Mouse (Mus musculus): Measurements from ENCODE around the gene Muc1. TPM values are rescaled to one million over a fixed set of nuclear protein-coding genes. Genes with fewer than 3 reads are reported as not detected.

Muc1 gene
- 0.99 and 1.6 TPM in 2 replicates for polyA plus RNA-seq (2012; rRNA removed)

DNA sequence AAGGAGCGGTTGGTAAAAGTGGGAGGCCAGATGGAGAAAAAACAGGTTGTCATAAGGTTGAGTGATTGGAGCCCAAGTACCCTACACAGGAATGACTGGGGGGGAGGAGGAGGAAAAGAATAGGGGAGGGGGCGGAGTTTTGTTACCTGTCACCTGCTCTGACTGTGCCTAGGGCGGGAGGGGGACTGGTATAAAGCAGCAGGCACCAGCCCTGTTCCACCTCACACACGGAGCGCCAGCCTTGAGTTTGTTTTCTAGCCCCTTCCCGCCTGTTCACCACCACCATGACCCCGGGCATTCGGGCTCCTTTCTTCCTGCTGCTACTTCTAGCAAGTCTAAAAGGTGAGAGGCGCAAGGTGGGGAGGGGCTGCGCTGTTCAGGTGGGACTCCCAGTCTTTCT, at the start of gene Muc1:
Gene Muc1, plus strand, starts transcription at position 222 of the 400 bp plus-strand sequence.
- WGBS = 43% methylated on average over 10 of the region's 10 CpGs
- DNase-seq (ENCODE audit: low read depth, low spot score) = no peak

DNA sequence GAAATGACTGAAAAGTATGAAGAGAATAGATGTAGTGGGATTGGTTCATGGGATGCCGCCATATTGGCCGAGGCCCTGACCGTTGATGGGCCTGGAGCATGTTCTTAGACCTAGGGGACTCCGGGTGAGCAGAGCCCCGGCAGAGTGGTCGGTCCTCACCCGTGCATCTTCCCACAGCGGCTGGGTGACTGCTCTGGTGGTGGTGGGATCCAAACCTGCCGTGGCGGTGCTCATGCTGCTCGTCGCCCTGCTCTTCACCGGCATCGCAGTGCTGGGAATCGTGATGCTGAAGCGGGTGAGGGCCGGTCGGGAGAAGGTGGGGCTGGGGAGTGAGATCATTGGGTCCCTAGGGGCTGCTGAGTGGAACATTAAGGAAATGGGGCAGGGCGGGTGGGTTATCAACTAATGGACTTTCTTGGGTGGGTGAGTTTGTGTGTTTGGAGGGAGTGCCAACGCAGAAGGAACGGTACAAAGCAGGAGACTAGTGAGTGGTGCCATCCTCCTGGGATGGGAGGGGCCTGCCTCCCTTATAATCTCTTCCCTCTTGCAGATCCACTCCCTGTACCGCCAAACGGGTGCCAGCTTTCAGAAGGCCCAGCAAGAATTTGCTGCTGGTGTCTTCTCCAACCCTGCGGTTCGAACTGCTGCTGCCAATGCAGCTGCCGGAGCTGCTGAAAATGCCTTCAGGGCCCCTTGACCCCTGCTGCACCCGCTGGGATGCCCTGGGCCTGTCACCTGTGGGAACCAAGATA, 46.9 kb upstream of the Muc1 start:
- DNase-seq (ENCODE audit: low read depth, low spot score) = no peak
- 93% methylated on average over 27 of the region's 27 CpGs for WGBS

DNA sequence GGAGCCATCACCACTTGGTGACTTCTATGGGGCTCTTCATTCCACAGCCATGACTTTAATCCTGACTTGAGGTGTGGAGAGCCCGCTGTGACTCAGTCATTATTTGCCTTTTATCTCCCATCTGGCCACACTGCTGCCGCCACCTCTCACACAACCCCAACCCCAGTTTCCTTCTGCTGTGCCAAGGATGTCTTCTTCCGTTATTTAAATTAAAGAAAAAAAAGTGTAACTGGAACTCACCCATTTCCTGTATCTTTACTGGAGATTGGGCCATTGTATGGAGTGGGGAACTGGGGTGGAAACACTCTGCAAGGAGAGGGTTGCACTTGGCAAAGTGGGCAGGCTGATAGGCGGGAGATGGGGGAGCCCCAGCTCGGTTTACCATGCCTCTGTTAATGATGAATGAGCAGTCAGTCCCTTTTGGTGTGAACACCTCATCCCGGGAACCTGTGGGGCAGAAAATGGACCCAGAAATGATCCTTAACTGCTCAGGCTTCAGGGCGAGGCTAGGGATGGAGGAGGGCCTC, 46.3 kb upstream of the Muc1 start:
- 40% methylated on average over 7 of the region's 7 CpGs for WGBS
- no peak for DNase-seq (ENCODE audit: low read depth, low spot score)

DNA sequence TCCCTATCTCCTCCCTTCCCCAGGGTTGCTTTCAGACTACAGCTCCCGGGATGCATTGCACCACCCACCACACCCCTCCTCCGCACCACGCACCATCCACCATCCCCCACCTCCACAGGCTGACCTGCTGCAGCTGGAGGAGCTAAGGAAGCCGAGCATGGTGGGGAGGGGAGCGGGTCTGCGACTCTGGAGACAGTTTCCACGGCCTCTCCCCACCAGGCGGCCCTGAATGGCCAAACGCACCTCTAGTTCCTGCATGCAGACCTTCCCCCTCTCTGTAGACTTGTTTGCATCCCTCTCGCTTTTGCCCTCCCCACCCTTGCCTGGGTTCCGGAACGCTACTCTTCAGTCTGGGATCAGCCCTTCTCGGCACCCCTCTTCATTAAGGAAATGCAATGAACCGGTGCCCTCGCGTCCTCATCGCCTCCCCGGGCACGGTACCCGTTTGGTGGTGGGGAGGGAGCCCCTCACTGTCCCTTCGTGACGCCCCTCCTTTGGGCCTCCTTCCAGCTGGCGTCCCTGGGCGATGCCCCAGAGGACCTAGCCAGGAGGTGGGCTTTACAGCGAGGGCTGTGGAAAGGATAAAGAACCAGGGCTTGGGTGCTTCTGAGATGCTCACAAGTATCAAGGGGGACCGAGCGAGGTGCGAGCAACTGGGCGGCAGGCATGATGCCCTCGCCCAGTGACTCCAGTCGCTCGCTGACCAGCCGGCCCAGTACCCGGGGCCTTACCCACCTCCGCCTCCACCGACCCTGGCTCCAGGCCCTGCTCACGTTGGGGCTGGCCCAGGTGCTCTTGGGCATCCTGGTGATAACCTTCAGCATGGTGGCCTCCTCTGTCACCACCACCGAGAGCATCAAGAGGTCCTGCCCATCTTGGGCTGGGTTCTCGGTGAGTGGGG, 45.5 kb upstream of the Muc1 start, which contains the start of gene Fam189b:
Gene Fam189b, plus strand, starts transcription at position 86 of the 901 bp plus-strand sequence.
- 8% methylated on average over 39 of the region's 39 CpGs for WGBS
- peak; percentile 56 for DNase-seq (ENCODE audit: low read depth, low spot score)

DNA sequence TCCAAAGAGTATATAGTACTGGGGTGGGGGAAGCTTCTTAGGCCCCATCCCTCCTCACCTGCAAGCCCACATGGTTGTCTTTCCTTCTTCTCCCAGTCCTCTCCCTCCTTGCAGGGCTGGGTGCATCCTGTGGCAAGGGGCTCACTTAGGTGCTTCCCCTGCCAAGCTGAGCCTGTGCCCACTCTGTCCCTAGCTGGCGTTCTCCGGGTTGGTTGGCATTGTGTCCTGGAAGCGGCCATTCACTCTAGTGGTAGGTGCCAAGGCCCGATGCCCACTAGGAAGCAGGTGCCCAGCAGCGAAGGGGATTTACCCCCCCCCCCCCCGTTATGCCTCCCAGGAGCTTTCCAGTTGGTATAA, 44.9 kb upstream of the Muc1 start:
- WGBS = 76% methylated on average over 6 of the region's 6 CpGs
- no peak for DNase-seq (ENCODE audit: low read depth, low spot score)

DNA sequence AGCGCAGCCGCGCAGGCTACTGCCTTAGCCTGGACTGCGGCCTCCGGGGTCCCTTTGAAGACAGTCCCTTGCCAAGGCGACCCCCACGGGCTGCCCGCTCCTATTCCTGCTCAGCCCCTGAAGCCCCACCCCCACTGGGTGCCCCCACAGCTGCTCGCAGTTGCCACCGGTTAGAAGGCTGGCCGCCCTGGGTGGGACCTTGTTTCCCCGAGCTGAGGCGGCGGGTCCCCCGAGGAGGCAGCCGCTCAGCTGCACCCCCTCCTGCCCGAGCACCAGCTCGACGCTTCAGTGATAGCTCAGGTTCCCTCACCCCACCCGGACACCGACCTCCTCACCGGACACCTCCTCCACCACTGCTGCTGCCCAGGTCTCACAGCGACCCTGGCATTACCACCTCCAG, 41.7 kb upstream of the Muc1 start:
- DNase-seq (ENCODE audit: low read depth, low spot score) = no peak
- WGBS = 72% methylated on average over 23 of the region's 23 CpGs

DNA sequence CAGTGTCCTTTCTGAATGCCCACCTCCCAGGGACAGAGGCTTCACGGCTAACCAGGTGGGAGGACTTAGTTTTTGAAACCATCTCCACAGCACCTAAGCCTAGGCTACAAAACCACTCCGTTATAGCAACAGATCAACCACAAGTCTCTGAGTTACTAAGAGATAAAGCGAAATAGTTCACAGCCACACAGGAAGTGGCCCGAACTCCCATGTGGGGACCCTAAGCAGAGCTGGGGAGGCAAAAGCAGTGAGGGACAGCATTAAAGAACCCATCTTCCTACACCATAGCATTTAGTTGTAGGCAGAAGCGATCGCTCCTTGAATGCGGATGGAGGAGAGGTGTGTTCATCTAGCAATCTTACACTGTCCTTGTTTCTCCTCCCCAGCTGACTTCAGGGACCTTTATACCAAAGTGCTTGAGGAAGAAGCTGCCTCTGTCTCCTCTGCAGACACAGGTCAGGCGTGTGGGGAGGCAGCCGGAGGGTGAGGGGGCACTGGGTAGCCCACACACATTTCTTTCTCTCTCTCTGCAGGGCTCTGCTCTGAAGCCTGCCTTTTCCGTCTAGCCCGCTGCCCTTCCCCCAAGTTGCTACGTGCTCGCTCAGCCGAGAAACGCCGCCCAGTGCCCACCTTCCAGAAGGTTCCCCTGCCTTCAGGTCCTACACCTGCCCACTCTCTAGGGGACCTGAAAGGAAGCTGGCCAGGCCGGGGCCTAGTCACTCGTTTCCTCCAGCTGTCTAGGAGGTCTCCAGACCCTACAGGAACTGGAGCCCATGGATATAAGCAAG, 41.0 kb upstream of the Muc1 start:
- DNase-seq (ENCODE audit: low read depth, low spot score) = no peak
- WGBS = 88% methylated on average over 18 of the region's 18 CpGs

DNA sequence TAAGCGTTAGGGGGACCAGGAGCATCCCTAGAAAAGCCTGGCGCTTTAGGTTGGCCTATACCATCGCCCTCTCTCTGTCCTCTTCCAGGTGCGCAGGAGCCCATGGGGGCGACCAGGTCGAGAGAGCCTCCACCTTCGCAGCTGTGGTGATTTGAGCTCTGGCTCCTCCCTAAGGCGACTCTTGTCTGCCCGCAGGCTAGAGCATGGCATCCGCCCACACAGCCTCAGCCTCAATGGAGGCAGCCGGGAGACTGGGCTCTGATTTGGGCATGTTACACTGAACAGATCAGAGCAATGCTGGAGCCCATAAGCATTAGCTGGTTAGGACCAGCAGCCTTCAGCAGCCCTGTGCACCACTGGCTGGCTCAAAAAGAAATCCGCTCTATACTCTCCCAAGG, 40.4 kb upstream of the Muc1 start:
- 75% methylated on average over 12 of the region's 12 CpGs for WGBS
- no peak for DNase-seq (ENCODE audit: low read depth, low spot score)

DNA sequence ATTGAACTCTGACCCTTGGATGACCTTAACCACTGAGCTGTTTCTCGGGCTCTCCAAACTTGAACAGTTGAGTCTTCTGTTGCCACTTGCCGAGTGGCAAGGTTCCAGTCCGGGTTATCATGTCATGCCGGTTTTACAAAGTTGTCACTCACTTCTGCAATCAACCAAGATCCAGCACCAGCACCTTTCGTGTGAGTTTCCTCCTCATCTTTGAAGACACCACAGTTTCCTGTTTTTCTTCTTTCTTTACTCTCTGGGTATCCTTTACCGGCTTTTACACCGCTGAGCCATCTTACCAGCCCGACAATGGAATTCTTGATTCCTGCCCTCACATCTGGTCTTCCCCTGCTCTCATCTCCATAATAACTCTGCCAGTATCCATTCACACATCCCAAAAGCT, 38.4 kb upstream of the Muc1 start:
- DNase-seq (ENCODE audit: low read depth, low spot score) = no peak
- 73% methylated on average over 8 of the region's 8 CpGs for WGBS

DNA sequence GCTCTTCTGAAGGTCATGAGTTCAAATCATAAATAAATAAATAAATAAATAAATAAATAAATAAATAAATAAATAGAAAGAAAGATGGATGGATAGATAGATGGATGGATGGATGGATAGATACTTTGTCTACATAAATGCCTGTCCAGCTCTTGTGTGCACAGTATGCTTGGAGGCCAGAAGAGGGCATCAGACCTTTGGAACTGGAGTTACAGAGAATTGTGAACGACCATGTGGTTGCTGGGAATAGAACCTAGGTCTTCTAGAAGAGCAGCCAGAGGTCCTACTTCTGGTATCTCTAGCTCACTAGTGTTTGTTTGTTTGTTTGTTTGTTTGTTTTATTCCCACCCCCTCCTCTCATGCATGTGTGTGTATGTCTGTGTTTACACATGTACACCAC, 35.5 kb upstream of the Muc1 start:
- no peak for DNase-seq (ENCODE audit: low read depth, low spot score)
- 53% methylated on average over 1 of the region's 1 CpGs for WGBS

DNA sequence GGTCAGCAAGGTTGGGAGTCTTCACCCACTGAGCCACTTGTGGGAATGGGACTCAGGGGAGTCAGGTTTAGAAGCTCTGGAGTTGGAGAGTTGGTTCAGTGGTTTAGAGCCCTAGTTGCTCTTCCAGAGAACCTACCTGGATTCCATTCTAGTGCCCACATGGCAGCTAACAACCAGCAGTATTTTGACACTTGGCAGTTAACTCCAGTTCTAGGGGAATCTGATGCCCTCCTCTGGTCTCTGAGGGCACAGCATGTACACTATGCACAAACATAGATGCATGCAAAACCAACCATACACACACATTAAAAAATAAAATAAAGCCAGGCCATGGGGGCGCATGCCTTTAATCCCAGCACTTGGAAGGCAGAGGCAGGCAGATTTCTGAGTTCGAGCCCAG, 35.0 kb upstream of the Muc1 start:
- WGBS = 90% methylated on average over 2 of the region's 2 CpGs
- no peak for DNase-seq (ENCODE audit: low read depth, low spot score)

DNA sequence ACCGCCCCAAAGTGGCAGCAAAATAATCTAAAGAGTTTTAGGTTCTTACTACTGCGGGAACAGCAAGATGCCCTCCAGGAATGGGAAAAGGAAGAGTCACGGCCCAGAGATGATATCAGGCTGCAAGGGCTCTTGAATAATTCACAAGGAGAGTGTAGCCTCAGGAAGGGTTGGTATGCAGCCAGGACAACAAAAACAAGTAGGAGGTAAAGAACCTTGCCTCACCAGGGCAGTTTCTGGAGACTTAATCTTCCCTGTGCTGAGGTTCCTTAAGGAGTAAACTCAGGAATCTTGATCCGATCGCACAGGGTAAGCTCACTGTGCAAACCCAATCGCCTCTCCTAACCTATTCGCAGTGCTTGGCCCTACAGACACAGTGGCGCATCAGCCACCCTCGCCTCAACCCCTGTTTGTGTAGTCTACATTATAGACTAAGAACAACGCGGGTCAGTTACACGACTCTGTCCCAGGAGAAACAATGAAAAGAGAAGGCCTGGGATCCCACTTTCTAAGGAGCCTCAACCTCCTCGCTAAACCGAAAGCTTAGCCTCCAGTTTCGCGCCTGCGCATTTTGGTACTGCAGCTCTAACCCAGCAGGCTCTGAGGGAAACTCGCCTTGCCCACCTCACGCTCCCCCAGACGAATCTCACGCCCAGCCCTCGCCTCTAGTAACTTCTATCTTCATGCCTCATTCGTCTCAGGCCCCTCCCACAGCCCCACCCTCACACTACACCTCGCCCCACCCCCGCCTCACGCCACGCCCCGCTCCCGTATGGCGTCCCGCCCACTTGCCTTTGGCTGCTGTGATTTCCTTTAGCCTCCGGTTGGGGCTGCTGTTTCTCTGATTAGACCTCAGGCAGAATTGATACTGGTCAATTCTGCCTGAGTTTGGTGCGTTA, 32.6 kb upstream of the Muc1 start:
- peak; percentile 64 for DNase-seq (ENCODE audit: low read depth, low spot score)
- WGBS = 6% methylated on average over 33 of the region's 33 CpGs

DNA sequence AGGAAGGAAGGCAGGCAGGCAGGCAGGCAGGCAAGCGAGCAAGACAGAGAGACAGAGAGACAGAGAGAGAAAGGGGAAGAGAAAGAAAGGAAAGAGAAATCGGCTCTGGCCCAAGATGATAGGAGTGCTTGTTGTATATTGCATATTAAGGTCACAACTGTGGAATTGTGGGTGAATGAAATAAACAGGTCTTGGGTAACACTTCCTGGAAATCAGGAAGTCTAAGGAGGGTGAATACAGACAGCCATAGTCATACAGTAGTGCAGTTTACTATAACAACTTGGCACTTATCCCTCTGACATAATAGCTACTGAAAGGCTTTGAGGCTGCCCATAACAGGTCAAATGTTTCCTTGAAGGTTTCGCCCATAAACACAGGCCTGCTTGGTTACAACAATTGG, 29.0 kb upstream of the Muc1 start:
- WGBS = 50% methylated on average over 3 of the region's 3 CpGs
- no peak for DNase-seq (ENCODE audit: low read depth, low spot score)

DNA sequence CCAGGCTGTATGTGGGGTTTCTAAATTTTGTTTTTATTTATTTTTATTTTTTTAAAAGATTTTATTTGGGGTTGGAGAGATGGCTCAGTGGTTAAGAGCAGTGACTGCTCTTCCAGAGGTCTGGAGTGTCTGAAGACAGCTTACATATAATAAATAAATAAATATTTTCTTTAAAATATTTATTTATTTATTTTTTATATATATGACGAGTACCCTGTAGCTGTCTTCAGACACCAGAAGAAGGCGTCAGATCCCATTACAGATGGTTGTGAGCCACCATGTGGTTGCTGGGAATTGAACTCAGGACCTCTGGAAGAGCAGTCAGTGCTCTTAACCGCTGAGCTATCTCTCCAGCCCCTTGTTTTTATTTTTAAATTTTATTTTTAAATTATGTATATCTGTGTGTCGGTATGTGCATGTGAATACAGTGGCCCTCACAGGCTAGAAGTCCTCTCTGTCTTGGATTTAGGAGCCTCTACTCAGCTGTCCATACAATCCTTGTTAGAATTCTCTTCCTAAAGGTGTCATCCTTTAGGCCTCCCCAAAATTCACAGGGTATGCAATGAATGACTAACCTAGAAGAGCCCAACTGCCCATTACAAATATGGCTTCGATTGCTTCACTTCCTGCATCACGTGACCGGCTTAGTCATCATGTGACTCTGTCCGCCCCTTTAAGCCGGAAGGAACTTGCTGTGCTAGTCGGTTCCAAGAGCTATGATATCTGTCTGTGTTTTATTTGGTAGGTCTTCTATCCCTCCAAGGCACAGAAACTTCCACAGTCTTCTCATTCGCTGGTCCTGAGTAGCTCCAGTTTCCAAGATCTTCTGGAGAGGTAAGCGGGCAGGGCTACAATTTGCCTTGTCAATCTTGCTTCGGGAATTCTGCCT, 26.4 kb upstream of the Muc1 start, which contains the start of gene Gba:
Gene Gba, plus strand, starts transcription at position 676 of the 889 bp plus-strand sequence.
- DNase-seq (ENCODE audit: low read depth, low spot score) = peak; percentile 83
- 18% methylated on average over 13 of the region's 13 CpGs for WGBS

DNA sequence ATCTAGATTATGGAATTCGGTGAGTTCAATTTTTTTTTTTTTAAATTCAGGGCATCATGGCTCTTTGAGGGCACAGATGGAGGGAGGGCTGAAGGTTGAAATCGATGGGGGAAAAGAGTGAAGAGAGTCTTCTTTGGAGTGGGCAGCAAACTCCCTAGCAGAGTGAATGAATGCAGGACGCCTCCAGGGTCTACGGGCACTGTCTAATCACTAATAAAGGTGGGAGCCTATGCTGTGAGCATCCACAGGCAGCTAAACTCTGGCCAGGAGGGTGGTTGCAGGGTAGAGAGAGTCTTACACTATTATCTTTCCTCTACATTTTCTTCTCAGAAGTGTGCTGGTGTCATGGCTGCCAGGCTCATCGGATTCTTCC, 25.7 kb upstream of the Muc1 start:
- DNase-seq (ENCODE audit: low read depth, low spot score) = no peak
- 21% methylated on average over 5 of the region's 5 CpGs for WGBS

DNA sequence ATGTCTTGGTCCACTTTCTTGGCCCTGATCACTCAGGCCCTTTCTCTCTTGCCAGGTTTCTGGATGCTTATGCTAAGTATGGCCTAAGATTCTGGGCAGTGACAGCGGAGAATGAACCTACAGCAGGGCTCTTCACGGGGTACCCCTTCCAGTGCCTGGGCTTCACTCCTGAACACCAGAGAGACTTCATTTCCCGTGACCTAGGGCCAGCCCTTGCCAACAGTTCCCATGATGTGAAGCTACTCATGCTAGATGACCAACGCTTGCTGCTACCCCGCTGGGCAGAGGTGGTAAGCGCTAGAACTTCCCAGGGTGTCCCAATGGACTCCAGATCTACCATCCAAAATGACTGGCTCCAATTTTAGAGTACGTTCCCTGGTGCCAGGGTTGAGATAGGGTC, 22.8 kb upstream of the Muc1 start:
- no peak for DNase-seq (ENCODE audit: low read depth, low spot score)
- WGBS = 94% methylated on average over 7 of the region's 7 CpGs

DNA sequence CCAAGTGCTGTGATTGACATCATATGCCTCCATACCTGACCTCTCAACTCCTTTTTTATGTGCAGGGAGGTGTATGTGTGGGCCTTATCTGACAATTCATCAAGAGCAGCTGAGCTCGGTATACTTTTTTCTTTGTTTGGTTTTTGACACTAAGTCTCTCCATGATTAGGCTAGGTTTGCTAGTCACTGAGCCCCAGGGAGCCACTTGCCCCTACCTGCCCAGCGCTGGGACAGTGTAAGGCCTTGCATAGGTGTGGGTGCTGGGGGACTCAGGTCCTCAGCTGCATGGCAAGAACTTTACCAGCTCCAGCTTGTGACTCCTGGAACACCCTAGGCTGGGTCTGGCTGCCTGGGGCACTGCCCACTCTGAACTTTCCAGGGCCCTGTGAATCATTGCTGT, 22.2 kb upstream of the Muc1 start:
- 64% methylated on average over 2 of the region's 2 CpGs for WGBS
- no peak for DNase-seq (ENCODE audit: low read depth, low spot score)

DNA sequence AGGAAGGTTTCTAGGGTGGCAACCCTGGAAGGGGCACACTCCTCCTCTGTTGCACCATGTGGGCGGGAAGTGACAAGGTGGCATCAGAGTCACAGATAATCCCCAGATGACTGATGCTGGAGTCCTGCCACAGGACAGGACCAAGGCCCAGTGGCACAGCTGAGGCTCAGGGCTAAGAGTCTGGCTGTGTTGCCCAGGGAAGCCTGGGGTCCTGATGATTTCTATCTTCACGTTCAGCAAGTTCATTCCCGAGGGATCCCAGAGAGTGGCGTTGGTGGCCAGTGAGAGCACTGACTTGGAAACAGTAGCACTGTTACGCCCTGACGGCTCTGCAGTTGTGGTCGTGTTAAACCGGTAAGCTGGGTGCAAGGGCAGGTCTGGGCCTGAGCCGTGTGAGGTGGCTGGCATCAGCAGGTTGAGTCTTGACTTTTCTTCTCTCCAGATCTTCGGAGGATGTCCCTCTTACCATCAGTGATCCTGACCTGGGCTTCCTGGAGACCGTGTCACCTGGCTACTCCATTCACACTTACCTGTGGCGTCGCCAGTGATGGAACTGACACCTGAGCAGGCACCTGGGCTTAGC, 20.7 kb upstream of the Muc1 start:
- no peak for DNase-seq (ENCODE audit: low read depth, low spot score)
- 91% methylated on average over 13 of the region's 13 CpGs for WGBS
